Mouse (Mus musculus) hindbrain, embryonic 11.5 days (tissue): Measurements from ENCODE around the gene Lrrc3c. TPM values are rescaled to one million over a fixed set of nuclear protein-coding genes. Genes with fewer than 3 reads are reported as not detected.

ENCODE experiments used
- ATAC-seq: fragments of 200-750 bp; cut with Nextera tagmentation; 2 replicates; pipeline ENCODE4 v1.8.0; 2017; ENCODE audit warnings: mild to moderate bottlenecking, moderate TSS enrichment, moderate library complexity; ENCODE audit not compliant: low FRiP score
- DNase-seq: peaks from one replicate; pipeline ENCODE4 v3.0.0-alpha.2; 2015; ENCODE audit warnings: low spot score
- H3K27ac ChIP-seq: fragments of 300-500 bp; sonication (generic); 2 replicates; pipeline ENCODE4 v1.5.1; 2014; ENCODE audit warnings: mild to moderate bottlenecking, low read depth, low read length
- H3K27me3 ChIP-seq: fragments of 300-500 bp; sonication (generic); 2 replicates; pipeline ENCODE4 v1.6.1; 2014; ENCODE audit warnings: mild to moderate bottlenecking, low read length, moderate library complexity, mixed read lengths; ENCODE audit not compliant: control insufficient read depth, insufficient read depth
- H3K36me3 ChIP-seq: fragments of 300-500 bp; sonication (generic); 2 replicates; pipeline ENCODE4 v1.6.1; 2014; ENCODE audit warnings: mild to moderate bottlenecking, low read length, moderate library complexity, mixed read lengths; ENCODE audit not compliant: control insufficient read depth, insufficient read depth
- H3K4me1 ChIP-seq: fragments of 300-500 bp; sonication (generic); replicated peaks from 2 replicates; pipeline ENCODE4 v1.6.1; 2014; ENCODE audit warnings: low read length, mixed read lengths; ENCODE audit not compliant: control insufficient read depth, insufficient read depth
- H3K4me2 ChIP-seq: fragments of 300-500 bp; sonication (generic); replicated peaks from 2 replicates; pipeline ENCODE4 v1.6.1; 2014; ENCODE audit warnings: mild to moderate bottlenecking, low read depth, low read length
- H3K4me3 ChIP-seq: fragments of 300-500 bp; sonication (generic); 2 replicates; pipeline ENCODE4 v1.5.1; 2014; ENCODE audit warnings: low read depth, low read length
- H3K9ac ChIP-seq: fragments of 300-500 bp; sonication (generic); 2 replicates; pipeline ENCODE4 v1.6.1; 2014; ENCODE audit warnings: low read depth, low read length
- H3K9me3 ChIP-seq: fragments of 300-500 bp; sonication (generic); 2 replicates; pipeline ENCODE4 v1.6.1; 2016; ENCODE audit warnings: low read length; ENCODE audit not compliant: control insufficient read depth
- WGBS: fragments of 180-500 bp; shearing (Covaris S2); extraction: QIAGEN DNeasy Blood & Tissue Kit; methylation state at CpG from one replicate; pipeline ENCODE4 v1.1.7; 2014; 5-methylcytosine and 5-hydroxymethylcytosine counted together
- polyA plus RNA-seq: library from polyadenylated mRNA; unstranded; fragments of >200 nt; fragmentation: Nextera tagmentation; extraction: Ambion mirVana; gene quantifications from 2 replicates; pipeline ENCODE4 v1.2.1, GENCODE M21; 2014

Gene Lrrc3c
- polyA plus RNA-seq, 1 experiment from 2014 or later, result not detected

DNA sequence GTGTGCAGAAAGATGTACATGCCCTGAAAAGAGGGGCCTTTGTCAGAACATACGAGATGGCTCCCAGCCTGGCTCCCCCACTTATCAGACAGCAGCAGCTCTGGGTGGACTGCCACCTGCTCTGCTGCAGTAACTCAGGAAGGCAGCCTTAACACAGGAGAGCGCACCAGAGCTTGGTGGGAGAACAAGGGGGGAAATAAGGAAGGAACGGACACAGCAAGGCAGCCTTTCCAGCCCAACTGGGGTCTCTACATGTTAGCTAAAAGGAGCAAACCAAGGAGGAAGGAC lies 14.9 kb upstream of the Lrrc3c start:
- H3K4me3 ChIP-seq, result no peak overlapping the region
- peaks cover 9% of the 10 kb centered on the region for H3K4me1 ChIP-seq
- H3K27ac ChIP-seq, result no peak overlapping the region

DNA sequence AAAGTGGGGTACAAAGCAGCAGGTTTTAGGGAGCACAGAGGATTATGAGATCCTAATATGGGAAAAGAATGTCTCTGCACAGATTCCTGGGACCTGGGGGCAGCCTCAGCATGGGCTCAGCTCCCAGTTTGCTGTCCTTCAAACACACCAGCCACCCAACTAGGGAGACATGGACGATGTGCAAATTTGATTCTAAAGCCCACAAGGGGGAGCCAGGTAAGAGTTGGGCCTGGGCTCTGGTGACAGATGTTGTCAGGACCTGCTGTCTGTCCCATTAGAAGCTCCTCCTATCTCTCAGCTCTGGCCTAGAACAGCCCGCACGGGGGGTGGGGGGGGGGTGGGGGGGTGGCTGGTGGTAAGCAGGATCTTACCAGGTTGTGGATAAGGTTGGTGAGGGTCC lies 14.5 kb upstream of the Lrrc3c start:
- H3K4me1 ChIP-seq, result peaks cover 12% of the 10 kb centered on the region
- ATAC-seq, result no peak
- no peak for DNase-seq
- no peak overlapping the region for H3K4me2 ChIP-seq
- no peaks in the 10 kb centered on the region for H3K27me3 ChIP-seq
- WGBS, result 33% methylated on average over 3 of the region's 3 CpGs
- H3K36me3 ChIP-seq, result peaks cover 7% of the 10 kb centered on the region; the same call in 1 of the 2 replicates
- no peak overlapping the region for H3K27ac ChIP-seq
- H3K9ac ChIP-seq, result no peak overlapping the region
- no peak overlapping the region for H3K4me3 ChIP-seq
- H3K9me3 ChIP-seq, result no peaks in the 10 kb centered on the region

More for the DNA sequence above, 14.9 kb upstream of the Lrrc3c start:
- 92% methylated on average over 3 of the region's 3 CpGs for WGBS
- no peak for ATAC-seq
- no peaks in the 10 kb centered on the region for H3K27me3 ChIP-seq
- H3K36me3 ChIP-seq, result peaks cover 7% of the 10 kb centered on the region; the same call in 1 of the 2 replicates
- no peak overlapping the region for H3K4me2 ChIP-seq
- DNase-seq, result no peak
- no peak overlapping the region for H3K9ac ChIP-seq
- H3K9me3 ChIP-seq, result no peaks in the 10 kb centered on the region

DNA sequence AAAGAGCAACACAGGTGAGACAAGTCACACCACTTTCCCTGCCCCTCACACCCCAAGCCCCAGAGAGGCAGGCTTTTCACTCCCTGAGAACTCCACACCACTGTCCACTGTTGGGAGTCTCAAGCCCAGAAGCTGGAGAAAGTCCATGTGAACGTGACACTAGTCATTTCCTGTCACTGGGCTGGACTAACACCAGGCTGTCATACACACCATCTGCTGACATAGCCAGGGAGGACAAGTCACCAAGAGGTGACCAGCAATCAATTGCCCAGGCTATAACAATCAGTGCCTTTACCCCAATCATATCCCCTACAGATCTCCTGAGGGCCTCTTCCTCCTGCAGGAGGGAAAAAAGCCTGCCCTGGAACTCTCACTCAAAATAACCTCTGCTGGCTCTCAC lies 13.9 kb upstream of the Lrrc3c start:
- H3K9me3 ChIP-seq, result no peaks in the 10 kb centered on the region
- H3K27ac ChIP-seq, result no peak overlapping the region
- no peaks in the 10 kb centered on the region for H3K27me3 ChIP-seq
- H3K36me3 ChIP-seq, result peaks cover 7% of the 10 kb centered on the region; the same call in 1 of the 2 replicates
- peaks cover 12% of the 10 kb centered on the region for H3K4me1 ChIP-seq
- WGBS, result 74% methylated on average over 1 of the region's 1 CpGs
- H3K4me2 ChIP-seq, result no peak overlapping the region
- no peak overlapping the region for H3K4me3 ChIP-seq
- no peak for ATAC-seq
- no peak for DNase-seq
- no peak overlapping the region for H3K9ac ChIP-seq

DNA sequence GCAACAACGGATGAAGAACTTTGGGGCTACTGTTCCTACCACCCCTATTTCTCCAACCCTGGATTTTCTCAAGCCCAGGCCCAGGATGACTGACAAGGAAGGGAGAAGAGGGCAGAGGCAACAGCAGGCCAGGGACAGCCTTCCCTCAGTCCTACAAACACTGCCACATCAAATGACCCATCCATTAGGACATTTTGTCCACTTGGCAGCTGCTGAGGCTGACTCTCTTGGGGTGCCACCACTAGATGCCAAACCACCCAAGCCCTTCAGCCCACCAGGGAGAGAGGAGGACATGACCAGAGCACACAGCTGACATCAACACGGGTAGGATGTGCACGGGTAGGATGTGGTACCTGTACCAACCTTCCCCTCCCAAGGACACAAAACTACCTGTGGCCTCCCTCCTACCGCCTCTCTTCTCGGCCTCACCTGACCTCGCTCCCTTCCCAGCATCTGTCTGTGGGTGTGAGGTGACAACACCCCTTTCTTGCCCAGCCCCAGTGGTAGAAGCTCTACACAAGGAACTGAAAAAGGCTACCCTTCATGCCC lies 13.4 kb upstream of the Lrrc3c start:
- DNase-seq (no peak), ATAC-seq (no peak)
- Histone ChIP-seq H3K9me3 (no peaks in the 10 kb centered on the region), H3K27me3 (no peaks in the 10 kb centered on the region), H3K27ac (no peak overlapping the region), H3K4me2 (no peak overlapping the region), H3K36me3 (peaks cover 7% of the 10 kb centered on the region; the same call in 1 of the 2 replicates), H3K4me3 (no peak overlapping the region), H3K9ac (no peak overlapping the region), H3K4me1 (peaks cover 12% of the 10 kb centered on the region)
- WGBS, result 90% methylated on average over 6 of the region's 6 CpGs

DNA sequence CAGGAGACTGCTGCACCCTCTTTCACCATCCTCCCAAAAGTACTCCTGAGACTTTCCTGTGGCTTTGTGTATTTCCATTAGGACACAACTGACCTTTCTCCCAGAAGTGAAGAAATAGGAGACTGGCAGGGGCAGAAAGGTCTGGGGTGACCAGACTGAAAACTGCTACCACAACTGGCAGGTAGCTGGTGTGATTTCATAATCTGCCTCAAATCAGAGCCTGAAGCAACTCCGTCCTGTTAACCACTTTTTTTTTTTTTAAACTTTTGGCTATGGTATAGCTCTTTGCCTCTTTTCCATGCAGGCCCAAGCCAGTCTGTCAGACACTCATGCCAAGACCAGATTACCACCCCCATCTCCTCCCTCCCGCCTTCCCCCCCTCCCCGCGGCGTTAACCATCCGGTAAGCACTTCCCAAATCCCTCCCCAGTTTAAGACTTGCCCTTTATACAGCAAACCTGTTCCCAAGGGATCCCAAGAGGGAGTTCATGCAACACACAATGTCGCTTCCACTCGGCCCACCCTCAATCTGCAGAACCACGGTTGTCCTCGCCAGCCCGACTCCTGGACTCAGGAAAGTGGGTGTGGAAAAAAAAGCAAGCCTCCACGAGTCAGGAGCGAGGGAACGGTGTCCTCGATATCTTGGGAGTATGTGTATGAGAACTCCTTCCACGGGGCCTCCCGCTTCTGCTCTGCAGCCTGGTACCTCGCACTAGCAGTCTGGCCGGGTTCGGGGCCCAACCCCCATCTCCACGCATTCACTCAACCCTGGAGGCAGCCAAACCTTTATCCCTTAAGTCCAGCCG lies 11.8 kb upstream of the Lrrc3c start:
- WGBS, result 2% methylated on average over 22 of the region's 22 CpGs
- DNase-seq (no peak), ATAC-seq (peak; percentile 61)
- no peaks in the 10 kb centered on the region for H3K9me3 ChIP-seq
- H3K36me3 ChIP-seq, result 0 out of 2 replicates have a peak, but pooled peaks cover 5% of the 10 kb centered on the region
- peaks cover 12% of the 10 kb centered on the region for H3K4me1 ChIP-seq
- H3K27ac ChIP-seq, result 0 out of 2 replicates have a peak overlapping the region, but pooled peaks have one; percentile 31
- peak overlapping the region; percentile 75 for H3K9ac ChIP-seq
- H3K27me3 ChIP-seq, result no peaks in the 10 kb centered on the region
- H3K4me2 ChIP-seq, result peak overlapping the region; percentile 72
- peak overlapping the region; percentile 68 for H3K4me3 ChIP-seq

DNA sequence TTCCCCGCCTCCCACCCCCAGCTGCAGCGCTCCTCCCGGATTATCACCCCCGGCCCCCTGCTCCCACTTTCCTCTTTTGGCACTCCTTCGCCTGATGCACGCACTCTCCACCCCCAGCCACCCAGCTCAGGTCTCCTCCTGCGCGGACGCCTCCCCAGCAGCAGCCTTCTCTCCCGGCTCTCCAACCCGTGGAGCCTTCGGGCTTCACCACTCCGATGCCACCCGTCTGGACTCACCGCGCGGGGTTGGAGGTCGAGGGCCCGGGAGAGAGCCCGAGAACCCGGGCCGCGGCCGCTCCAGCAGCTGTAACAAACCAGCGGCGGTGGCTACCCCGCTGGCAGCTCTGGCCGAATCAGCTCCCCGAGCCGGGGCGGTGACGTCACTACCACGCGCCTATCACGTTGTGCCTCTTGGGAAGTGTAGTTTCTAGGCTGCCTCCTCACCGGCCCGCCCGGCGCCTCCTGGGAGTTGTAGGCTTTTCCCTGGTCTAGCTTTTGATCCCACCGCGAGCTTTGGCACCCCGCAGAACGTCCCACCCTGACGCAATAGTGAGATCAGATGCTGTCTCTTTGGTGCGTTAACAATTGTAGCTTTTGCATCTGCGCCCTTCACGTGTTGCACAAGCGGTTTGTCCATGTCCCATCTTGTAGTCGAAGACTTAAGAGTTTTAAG lies 11.1 kb upstream of the Lrrc3c start, which contains the start of gene Ormdl3:
Ormdl3 (minus strand) TSS at position 477 of the 672 bp plus-strand sequence.
- ATAC-seq, result peak; percentile 94
- peaks cover 12% of the 10 kb centered on the region for H3K4me1 ChIP-seq
- DNase-seq, result peak; percentile 99
- H3K9me3 ChIP-seq, result no peaks in the 10 kb centered on the region
- peak within 1 kb of the TSS; percentile 72 for H3K4me2 ChIP-seq
- H3K27me3 ChIP-seq, result no peaks in the 10 kb centered on the region
- WGBS, result under 1% methylated on average over 46 of the region's 49 CpGs
- H3K27ac ChIP-seq, result peak within 1 kb of the TSS; percentile 37
- H3K9ac ChIP-seq, result peak within 1 kb of the TSS; percentile 75
- H3K36me3 ChIP-seq, result 0 out of 2 replicates have a peak, but pooled peaks cover 3% of the 10 kb centered on the region
- peak within 1 kb of the TSS; percentile 68 for H3K4me3 ChIP-seq

- H3K9ac ChIP-seq, result peak overlapping the region; percentile 12; the same call in 1 of the 2 replicates
- peaks cover 12% of the 10 kb centered on the region for H3K4me1 ChIP-seq
- peak overlapping the region; percentile 50 for H3K4me2 ChIP-seq
- peak overlapping the region; percentile 68 for H3K4me3 ChIP-seq
- peak overlapping the region; percentile 37; the same call in 1 of the 2 replicates for H3K27ac ChIP-seq
- no peaks in the 10 kb centered on the region for H3K9me3 ChIP-seq
- ATAC-seq (0 out of 2 replicates have a peak, but pooled peaks have one; percentile 21), DNase-seq (peak; percentile 56)
- 7% methylated on average over 20 of the region's 20 CpGs for WGBS
- H3K27me3 ChIP-seq, result no peaks in the 10 kb centered on the region
- H3K36me3 ChIP-seq, result no peaks in the 10 kb centered on the region
These were observed 10.2 kb upstream of the Lrrc3c start for GRCm38 (mm10) chr11:98587684-98588546.

DNA sequence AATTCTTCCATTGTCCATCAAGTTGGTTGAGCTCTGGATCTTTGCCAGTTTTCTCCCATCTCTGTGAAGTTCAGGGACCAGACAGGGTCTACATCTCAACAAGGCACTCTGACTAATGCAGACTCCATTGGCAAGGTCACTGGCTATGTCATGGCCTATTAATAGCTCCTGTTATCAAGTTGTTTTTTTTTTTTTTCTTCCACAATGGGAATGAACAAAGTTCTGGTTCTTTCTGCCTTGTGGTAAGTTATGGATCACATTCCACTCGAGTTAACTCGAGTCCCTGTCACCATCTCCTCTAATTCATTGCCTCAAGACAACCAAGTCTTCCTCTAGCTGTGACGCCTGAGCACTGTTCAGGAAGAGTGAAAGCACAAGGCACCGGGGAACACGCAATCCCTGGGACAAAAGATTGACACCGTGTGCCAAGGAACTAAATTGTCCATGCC lies 9.2 kb upstream of the Lrrc3c start:
- 67% methylated on average over 6 of the region's 6 CpGs for WGBS
- Histone ChIP-seq H3K9me3 (no peaks in the 10 kb centered on the region), H3K9ac (no peak overlapping the region), H3K27ac (no peak overlapping the region), H3K4me1 (peaks cover 12% of the 10 kb centered on the region), H3K4me2 (no peak overlapping the region), H3K27me3 (no peaks in the 10 kb centered on the region), H3K36me3 (no peaks in the 10 kb centered on the region), H3K4me3 (no peak overlapping the region)
- no peak for DNase-seq
- no peak for ATAC-seq
